Mouse (Mus musculus): ENCODE results near the gene Tnk2. TPM values are rescaled to one million over a fixed set of nuclear protein-coding genes. Genes with fewer than 3 reads are reported as not detected.
A peak's percentile ranks its signal among the peaks of the same experiment; 100 is the strongest.

The Tnk2 gene
- total RNA-seq, 2 experiments from 2014 or later: 84.7 to 99.6 TPM

GRCm38 (mm10) chr16:32657498-32658250, 14.0 kb downstream of the Tnk2 start:
- intact Hi-C loops (cut with DNase I): no loop called here
- no peak for DNase-seq

- DNase-seq: no peak
- intact Hi-C loops (cut with DNase I): no loop called here
Observed at GRCm38 (mm10) chr16:32658743-32659171, 15.1 kb downstream of the Tnk2 start.

- intact Hi-C loops (cut with DNase I): no loop called here
- DNase-seq: peak; percentile 64
Observed at GRCm38 (mm10) chr16:32659385-32659784, 15.7 kb downstream of the Tnk2 start.

- DNase-seq: no peak
- intact Hi-C loops (cut with DNase I): loop anchor here (2.0 kb wide), 1 partner anchor 23 kb away; no protein-coding TSS in a partner anchor
Observed at GRCm38 (mm10) chr16:32660095-32660494, 16.4 kb downstream of the Tnk2 start.

GRCm38 (mm10) chr16:32660557-32661321, 17.1 kb downstream of the Tnk2 start:
- intact Hi-C loops (cut with DNase I): loop anchor here (2.0 kb wide), 1 partner anchor 22 kb away; no protein-coding TSS in a partner anchor
- DNase-seq: peak; percentile 91

GRCm38 (mm10) chr16:32661493-32661921, 17.8 kb downstream of the Tnk2 start:
- intact Hi-C loops (cut with DNase I): loop anchor here (2.0 kb wide), 1 partner anchor 21 kb away; no protein-coding TSS in a partner anchor
- DNase-seq: no peak

GRCm38 (mm10) chr16:32662372-32662771, 18.7 kb downstream of the Tnk2 start:
- DNase-seq: no peak
- intact Hi-C loops (cut with DNase I): no loop called here

GRCm38 (mm10) chr16:32663231-32663858, 19.7 kb downstream of the Tnk2 start:
- intact Hi-C loops (cut with DNase I): no loop called here
- peak; percentile 64 for DNase-seq

- DNase-seq: no peak
- intact Hi-C loops (cut with DNase I): no loop called here
Observed at GRCm38 (mm10) chr16:32664211-32664610, 20.5 kb downstream of the Tnk2 start.

GRCm38 (mm10) chr16:32665851-32666665, 22.4 kb downstream of the Tnk2 start:
- intact Hi-C loops (cut with DNase I): no loop called here
- no peak for DNase-seq

- no peak for DNase-seq
- intact Hi-C loops (cut with DNase I): no loop called here
Observed at GRCm38 (mm10) chr16:32666671-32667551, 23.2 kb downstream of the Tnk2 start.

GRCm38 (mm10) chr16:32667552-32667872, 23.8 kb downstream of the Tnk2 start:
- intact Hi-C loops (cut with DNase I): no loop called here
- no peak for DNase-seq

- intact Hi-C loops (cut with DNase I): no loop called here
- no peak for DNase-seq
Observed at GRCm38 (mm10) chr16:32668030-32668429, 24.4 kb downstream of the Tnk2 start.

- intact Hi-C loops (cut with DNase I): no loop called here
- no peak for DNase-seq
Observed at GRCm38 (mm10) chr16:32668472-32668871, 24.8 kb downstream of the Tnk2 start.

- intact Hi-C loops (cut with DNase I): no loop called here
Observed at GRCm38 (mm10) chr16:32669243-32669642, 25.6 kb downstream of the Tnk2 start.

GRCm38 (mm10) chr16:32670354-32671124, 26.9 kb downstream of the Tnk2 start:
- intact Hi-C loops (cut with DNase I): no loop called here

More at GRCm38 (mm10) chr16:32669243-32669642, 25.6 kb downstream of the Tnk2 start:
- no peak for DNase-seq

GRCm38 (mm10) chr16:32671206-32671887, 27.7 kb downstream of the Tnk2 start:
- intact Hi-C loops (cut with DNase I): no loop called here

More at GRCm38 (mm10) chr16:32670354-32671124, 26.9 kb downstream of the Tnk2 start:
- no peak for DNase-seq

GRCm38 (mm10) chr16:32672250-32672649, 28.6 kb downstream of the Tnk2 start:
- DNase-seq: no peak
- intact Hi-C loops (cut with DNase I): no loop called here

More at GRCm38 (mm10) chr16:32671206-32671887, 27.7 kb downstream of the Tnk2 start:
- DNase-seq: no peak

All from left cerebral cortex, postnatal 4 days (tissue).